Mouse (Mus musculus): ENCODE data around the gene Nhej1. TPM values are rescaled to one million over a fixed set of nuclear protein-coding genes. Genes with fewer than 3 reads are reported as not detected.

Gene Nhej1
- polyA plus RNA-seq (2014; fragmentation: Illumina TruSeq; extraction: RNeasy Lipid Tissue Mini Kit (QIAGEN cat#74804); ENCODE audit: low read depth, low replicate concordance), result 1.6 TPM

DNA sequence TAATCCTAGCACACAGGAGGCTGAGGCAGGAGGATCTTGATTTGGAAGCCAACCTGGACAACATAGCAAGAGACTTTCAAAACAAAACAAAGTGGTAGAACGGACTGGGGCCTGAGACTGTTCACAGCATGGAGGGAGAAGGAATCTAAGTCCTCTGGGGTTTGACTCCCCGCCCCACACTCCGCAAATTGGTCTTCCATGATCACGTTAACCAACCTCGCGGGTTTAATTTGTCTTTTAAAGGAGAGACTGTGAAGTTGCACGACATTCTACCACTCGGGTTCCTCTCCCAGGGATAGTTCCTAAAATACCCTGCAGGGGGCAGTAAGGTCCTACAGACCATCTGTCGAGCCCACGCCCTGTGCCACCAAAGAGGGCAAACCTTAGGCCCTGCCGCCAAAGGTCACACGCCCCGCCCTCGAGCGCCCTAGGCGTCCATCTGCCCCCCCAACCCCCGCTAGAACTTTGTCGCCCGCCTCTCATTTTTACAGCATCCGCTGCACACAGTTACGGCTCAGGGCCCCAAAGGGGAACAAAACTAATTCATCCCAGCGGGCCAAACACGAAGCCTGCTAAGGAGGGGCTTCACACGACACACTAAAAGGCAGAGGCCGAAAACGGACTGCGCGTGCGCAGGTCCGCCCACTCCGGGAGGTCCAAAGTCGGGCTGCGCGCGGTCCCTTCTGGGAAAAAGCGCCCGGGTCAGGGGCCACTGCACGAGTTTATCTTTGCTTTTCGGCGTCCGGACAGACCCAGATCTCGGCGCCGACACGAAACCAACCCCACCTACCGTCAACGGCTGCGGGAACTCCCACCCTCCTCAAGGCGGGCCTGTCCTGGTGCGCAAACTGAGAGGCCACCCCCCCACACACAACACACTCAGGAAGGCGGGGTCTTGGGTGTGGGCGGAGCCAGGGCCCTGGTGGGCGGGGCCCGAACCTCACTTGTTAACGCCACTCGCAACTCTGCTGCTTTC is at the start of gene Nhej1:
Gene Nhej1 (minus strand): TSS at position 855 of the 976 bp plus-strand sequence.

DNA sequence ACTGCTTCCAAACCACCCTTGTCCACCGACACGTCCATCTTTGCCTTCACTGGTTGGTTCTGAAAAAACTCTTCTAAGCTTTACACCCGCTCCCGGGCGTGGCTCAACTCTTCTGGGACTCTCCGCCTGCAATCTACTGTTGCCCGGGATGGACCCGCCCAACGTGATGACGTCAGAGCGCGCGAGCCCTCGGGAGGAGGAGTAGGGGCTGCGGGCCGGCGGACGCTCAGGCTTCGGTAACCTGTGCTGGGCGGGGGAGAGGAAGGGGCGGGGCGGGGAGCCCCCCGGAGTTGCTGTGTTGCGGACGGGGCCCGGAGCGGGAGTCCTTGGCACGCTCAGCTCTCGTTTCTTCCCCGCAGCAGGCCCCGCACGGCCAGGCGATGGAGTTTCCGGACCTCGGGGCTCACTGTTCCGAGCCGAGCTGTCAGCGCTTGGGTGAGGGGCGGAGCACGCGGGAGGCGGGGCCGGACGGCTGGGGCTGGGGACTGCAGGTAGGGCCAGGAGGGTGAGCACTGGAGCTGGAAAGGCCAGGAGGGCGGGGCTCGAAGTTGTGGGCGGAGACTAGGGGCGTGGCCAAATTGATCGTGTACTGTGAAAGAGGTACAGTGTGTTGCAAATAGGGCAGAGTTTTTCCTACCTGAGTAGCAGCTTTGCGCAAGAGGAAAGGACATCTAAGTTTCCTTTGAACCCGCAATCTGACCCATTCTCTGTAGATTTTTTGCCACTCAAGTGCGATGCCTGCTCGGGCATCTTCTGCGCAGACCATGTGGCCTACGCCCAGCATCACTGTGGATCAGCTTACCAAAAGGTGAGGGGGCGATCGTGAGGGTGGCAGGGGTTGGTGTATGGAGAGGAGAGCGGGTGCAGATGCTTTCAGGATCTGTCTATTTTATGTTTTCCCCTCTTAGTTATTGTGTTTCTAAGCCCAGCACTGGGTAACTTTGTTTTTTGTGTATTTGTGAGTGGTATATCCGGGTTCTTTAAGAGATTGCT is 43.8 kb upstream of the Nhej1 start, which contains the start of gene Zfand2b:
Gene Zfand2b (plus strand): TSS at position 175 of the 993 bp plus-strand sequence.

DNA sequence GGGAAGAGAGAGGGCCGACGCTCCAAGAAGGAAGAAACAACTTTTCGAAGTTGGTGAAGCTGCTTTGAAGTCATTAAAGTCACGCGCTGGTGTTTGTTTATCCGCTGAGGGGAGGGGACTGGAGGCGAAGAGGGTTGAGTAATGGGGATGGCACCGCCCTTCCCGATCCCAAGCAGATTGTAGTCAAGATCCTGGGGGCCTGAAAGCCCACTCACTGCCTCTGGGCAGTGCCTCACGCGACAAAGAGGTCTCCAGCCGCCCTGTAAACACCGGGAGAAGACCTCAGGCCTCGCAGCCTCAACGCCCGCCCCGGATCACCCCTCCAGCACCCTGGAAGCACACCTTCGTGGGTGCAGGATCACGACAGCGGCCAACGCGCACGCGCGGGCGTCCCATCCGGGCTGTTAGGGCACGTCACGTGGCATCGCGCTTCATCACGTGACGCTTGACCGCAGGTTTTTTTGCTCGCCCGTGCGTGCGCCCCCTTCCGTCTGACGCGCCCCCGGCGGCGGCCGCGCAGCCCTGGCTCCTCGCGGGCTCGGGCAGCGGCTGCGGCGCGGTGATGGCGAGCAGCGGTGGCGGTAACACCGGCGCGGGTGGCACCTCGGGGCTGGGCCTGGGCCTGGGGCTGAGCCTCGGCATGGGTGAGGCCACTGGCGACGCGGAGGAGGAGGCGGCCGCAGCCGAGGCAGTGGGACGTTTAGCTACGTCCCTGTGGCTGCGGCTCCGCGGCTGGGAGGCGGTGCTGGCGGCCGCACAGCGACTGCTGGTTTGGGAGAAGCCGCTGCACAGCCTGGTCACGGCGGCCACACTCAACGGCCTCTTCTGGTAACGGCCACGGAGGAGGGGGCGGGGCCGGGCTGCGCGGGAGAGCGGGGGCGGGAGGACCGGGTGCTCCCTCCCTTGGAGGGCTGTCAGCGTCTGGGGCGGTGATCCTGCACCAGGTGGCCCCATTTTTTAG is 17.6 kb upstream of the Nhej1 start, which contains the start of the genes Cnppd1 and Retreg2:
Gene Cnppd1 (minus strand): TSS at position 411 of the 961 bp plus-strand sequence.
Gene Retreg2 (plus strand): TSS at position 478 of the 961 bp plus-strand sequence.

DNA sequence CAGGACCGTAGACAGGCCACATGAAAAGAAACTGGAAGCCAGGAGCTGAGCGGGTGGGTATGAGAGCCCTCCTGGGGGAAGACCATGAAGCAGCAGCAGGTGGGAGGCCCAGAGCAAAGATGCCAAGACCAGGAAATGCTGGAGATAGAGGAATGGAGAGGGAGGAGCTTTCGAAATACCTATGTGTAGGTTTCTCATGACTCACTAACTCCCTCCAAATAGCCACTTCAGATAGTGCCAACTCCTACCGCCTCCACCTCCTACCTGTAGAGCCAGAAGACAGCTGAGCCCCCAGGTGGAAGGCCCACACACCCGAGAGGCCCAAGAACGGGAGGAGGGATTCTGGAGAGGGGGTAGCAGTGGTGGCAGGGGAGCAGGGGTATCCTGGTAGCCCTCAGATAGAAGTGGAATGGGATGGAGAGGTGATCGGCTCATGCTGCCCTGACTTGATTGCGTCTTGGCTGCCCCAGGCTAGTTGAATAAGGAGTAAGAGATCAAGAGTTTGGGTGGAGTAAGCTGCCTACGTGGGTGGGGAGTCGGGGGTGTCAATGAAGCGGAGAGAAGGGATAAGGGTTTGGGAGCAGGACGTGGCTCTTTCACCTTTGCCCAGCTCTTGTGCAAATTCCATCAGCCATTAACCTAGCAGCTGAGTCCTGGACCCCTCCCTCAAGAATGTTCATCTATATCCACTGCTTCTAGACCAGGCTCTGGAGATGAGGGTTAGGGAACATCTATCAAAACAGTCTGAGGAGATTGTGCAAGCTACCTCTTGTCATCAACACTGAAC is 8.6 kb upstream of the Nhej1 start, which contains the start of gene Slc23a3:
Gene Slc23a3 (minus strand): TSS at position 470 of the 787 bp plus-strand sequence.

DNA sequence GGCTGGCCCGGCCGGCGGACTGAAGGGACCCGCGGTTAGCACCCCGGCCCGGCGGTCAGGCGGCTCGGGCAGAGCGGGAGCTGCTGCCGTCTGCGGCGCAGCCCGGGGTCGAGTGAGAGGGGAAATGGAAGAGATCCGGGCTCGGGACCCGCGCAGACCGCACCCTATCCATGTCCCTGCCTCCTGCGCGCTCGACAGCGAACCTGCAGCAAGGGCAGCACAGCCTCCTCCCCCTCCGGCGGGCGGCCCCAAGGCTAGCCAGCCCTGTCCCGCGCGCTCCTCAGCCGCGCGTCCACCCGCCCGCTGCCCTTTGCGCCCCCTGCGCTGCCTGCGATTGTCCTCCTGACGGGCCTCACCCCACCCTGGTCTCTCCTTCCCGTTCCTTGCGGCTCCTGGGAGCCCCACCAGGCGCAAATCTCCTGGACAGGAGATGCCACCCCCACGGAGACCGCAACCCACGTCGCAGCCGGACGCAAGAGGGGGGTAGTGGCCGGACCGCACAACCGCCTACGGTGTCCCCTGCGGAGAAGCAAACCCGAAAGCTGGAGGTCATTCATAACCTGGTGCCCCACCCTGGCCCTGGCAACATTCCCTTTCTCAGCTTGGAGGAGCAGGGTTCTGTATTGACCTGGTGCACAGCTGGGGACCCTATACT is 173.3 kb downstream of the Nhej1 start, which contains the start of gene Ihh:
Gene Ihh (minus strand): TSS at position 117 of the 655 bp plus-strand sequence.

DNA sequence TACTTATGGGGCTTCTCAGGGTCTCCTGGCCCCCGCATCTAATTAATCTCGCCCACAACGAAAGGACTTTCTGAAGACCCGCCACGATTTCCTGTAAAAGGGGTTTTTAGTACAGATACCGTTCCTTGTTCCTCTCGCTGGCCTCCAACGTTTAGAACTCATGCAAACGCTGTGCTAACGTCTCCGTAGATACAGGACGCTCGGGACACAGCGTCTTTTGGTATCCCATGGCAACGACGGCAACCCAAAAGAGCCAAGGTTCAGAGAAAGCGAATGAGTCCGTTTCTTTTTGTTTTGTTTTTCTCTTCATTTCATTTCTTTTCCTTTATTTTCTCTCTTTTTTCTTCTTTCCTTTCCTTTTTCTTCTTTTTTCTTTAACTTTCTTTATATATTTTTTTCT is 189.6 kb downstream of the Nhej1 start, which contains the start of gene Cfap65:
Gene Cfap65 (minus strand): TSS at position 198 of the 400 bp plus-strand sequence.

Other genes with a start within 250 kb of the Nhej1 start
- gene Fev, start 239.8 kb downstream of the Nhej1 start, polyA plus RNA-seq (2014; fragmentation: Illumina TruSeq; extraction: RNeasy Lipid Tissue Mini Kit (QIAGEN cat#74804); ENCODE audit: low read depth, low replicate concordance), result 0.52 TPM
- not detected for gene Cryba2, start 232.1 kb downstream of the Nhej1 start, polyA plus RNA-seq (2014; fragmentation: Illumina TruSeq; extraction: RNeasy Lipid Tissue Mini Kit (QIAGEN cat#74804); ENCODE audit: low read depth, low replicate concordance)
- not detected for gene Cfap65, start 189.6 kb downstream of the Nhej1 start, polyA plus RNA-seq (2014; fragmentation: Illumina TruSeq; extraction: RNeasy Lipid Tissue Mini Kit (QIAGEN cat#74804); ENCODE audit: low read depth, low replicate concordance)
- gene Ihh, start 173.5 kb downstream of the Nhej1 start, polyA plus RNA-seq (2014; fragmentation: Illumina TruSeq; extraction: RNeasy Lipid Tissue Mini Kit (QIAGEN cat#74804); ENCODE audit: low read depth, low replicate concordance), result not detected
- not detected for gene Slc23a3, start 8.7 kb upstream of the Nhej1 start, polyA plus RNA-seq (2014; fragmentation: Illumina TruSeq; extraction: RNeasy Lipid Tissue Mini Kit (QIAGEN cat#74804); ENCODE audit: low read depth, low replicate concordance)
- gene Cnppd1, start 17.5 kb upstream of the Nhej1 start, polyA plus RNA-seq (2014; fragmentation: Illumina TruSeq; extraction: RNeasy Lipid Tissue Mini Kit (QIAGEN cat#74804); ENCODE audit: low read depth, low replicate concordance), result 7.9 TPM
- gene Retreg2, start 17.6 kb upstream of the Nhej1 start, polyA plus RNA-seq (2014; fragmentation: Illumina TruSeq; extraction: RNeasy Lipid Tissue Mini Kit (QIAGEN cat#74804); ENCODE audit: low read depth, low replicate concordance), result 10.9 TPM
- not detected for gene Zfand2b, start 43.4 kb upstream of the Nhej1 start, polyA plus RNA-seq (2014; fragmentation: Illumina TruSeq; extraction: RNeasy Lipid Tissue Mini Kit (QIAGEN cat#74804); ENCODE audit: low read depth, low replicate concordance)
- gene Abcb6, start 55.2 kb upstream of the Nhej1 start, polyA plus RNA-seq (2014; fragmentation: Illumina TruSeq; extraction: RNeasy Lipid Tissue Mini Kit (QIAGEN cat#74804); ENCODE audit: low read depth, low replicate concordance), result 5.2 TPM
- gene Ankzf1, start 67.0 kb upstream of the Nhej1 start, polyA plus RNA-seq (2014; fragmentation: Illumina TruSeq; extraction: RNeasy Lipid Tissue Mini Kit (QIAGEN cat#74804); ENCODE audit: low read depth, low replicate concordance), result 8.9 TPM
- 9.6 TPM for gene Atg9a, start 67.0 kb upstream of the Nhej1 start, polyA plus RNA-seq (2014; fragmentation: Illumina TruSeq; extraction: RNeasy Lipid Tissue Mini Kit (QIAGEN cat#74804); ENCODE audit: low read depth, low replicate concordance)
- 18.0 TPM for gene Glb1l, start 85.6 kb upstream of the Nhej1 start, polyA plus RNA-seq (2014; fragmentation: Illumina TruSeq; extraction: RNeasy Lipid Tissue Mini Kit (QIAGEN cat#74804); ENCODE audit: low read depth, low replicate concordance)
- gene Stk16, start 85.6 kb upstream of the Nhej1 start, polyA plus RNA-seq (2014; fragmentation: Illumina TruSeq; extraction: RNeasy Lipid Tissue Mini Kit (QIAGEN cat#74804); ENCODE audit: low read depth, low replicate concordance), result 14.7 TPM
- 6.2 TPM for gene Tuba4a, start 94.7 kb upstream of the Nhej1 start, polyA plus RNA-seq (2014; fragmentation: Illumina TruSeq; extraction: RNeasy Lipid Tissue Mini Kit (QIAGEN cat#74804); ENCODE audit: low read depth, low replicate concordance)
- not detected for gene A630095N17Rik, start 106.9 kb upstream of the Nhej1 start, polyA plus RNA-seq (2014; fragmentation: Illumina TruSeq; extraction: RNeasy Lipid Tissue Mini Kit (QIAGEN cat#74804); ENCODE audit: low read depth, low replicate concordance)
- 23.0 TPM for gene Dnajb2, start 111.2 kb upstream of the Nhej1 start, polyA plus RNA-seq (2014; fragmentation: Illumina TruSeq; extraction: RNeasy Lipid Tissue Mini Kit (QIAGEN cat#74804); ENCODE audit: low read depth, low replicate concordance)
- 3.9 TPM for gene Ptprn, start 139.3 kb upstream of the Nhej1 start, polyA plus RNA-seq (2014; fragmentation: Illumina TruSeq; extraction: RNeasy Lipid Tissue Mini Kit (QIAGEN cat#74804); ENCODE audit: low read depth, low replicate concordance)
- 76.9 TPM for gene Resp18, start 153.2 kb upstream of the Nhej1 start, polyA plus RNA-seq (2014; fragmentation: Illumina TruSeq; extraction: RNeasy Lipid Tissue Mini Kit (QIAGEN cat#74804); ENCODE audit: low read depth, low replicate concordance)
- gene Dnpep, start 192.8 kb upstream of the Nhej1 start, polyA plus RNA-seq (2014; fragmentation: Illumina TruSeq; extraction: RNeasy Lipid Tissue Mini Kit (QIAGEN cat#74804); ENCODE audit: low read depth, low replicate concordance), result 2.2 TPM
- gene Des, start 235.1 kb upstream of the Nhej1 start, polyA plus RNA-seq (2014; fragmentation: Illumina TruSeq; extraction: RNeasy Lipid Tissue Mini Kit (QIAGEN cat#74804); ENCODE audit: low read depth, low replicate concordance), result 1.2 TPM